Mouse (Mus musculus) right cerebral cortex, adult 18-20 months (tissue): ENCODE measurements around the gene Trip13.

Experiments used
- DNase-seq: peaks from one replicate; pipeline ENCODE4 v3.0.0; 2022; ENCODE audit warnings: mixed read lengths

The Trip13 gene

GRCm38 (mm10) chr13:73937321-73938176 lies at the start of gene Trip13, which contains the start of gene Brd9:
Gene Trip13 (minus strand): TSS chr13:73937784.
Gene Brd9 (plus strand): TSS chr13:73937811.
- DNase-seq, result peak; percentile 89

- no peak for DNase-seq
Observed at GRCm38 (mm10) chr13:73976935-73977334, 39.4 kb upstream of the Trip13 start.

- no peak for DNase-seq
Observed at GRCm38 (mm10) chr13:73974523-73974922, 36.9 kb upstream of the Trip13 start.

- DNase-seq, result peak; percentile 48
Observed at GRCm38 (mm10) chr13:73970545-73971448, 33.2 kb upstream of the Trip13 start.

- DNase-seq, result no peak
Observed at GRCm38 (mm10) chr13:73963551-73963950, 26.0 kb upstream of the Trip13 start, which contains the start of gene Zdhhc11. Gene Zdhhc11 (plus strand): TSS chr13:73963851.

GRCm38 (mm10) chr13:73961177-73961576 lies 23.6 kb upstream of the Trip13 start:
- no peak for DNase-seq

GRCm38 (mm10) chr13:73960117-73960652 lies 22.6 kb upstream of the Trip13 start:
- peak; percentile 38 for DNase-seq

GRCm38 (mm10) chr13:73955531-73955930 lies 17.9 kb upstream of the Trip13 start:
- no peak for DNase-seq

GRCm38 (mm10) chr13:73954666-73955065 lies 17.1 kb upstream of the Trip13 start:
- no peak for DNase-seq

- no peak for DNase-seq
Observed at GRCm38 (mm10) chr13:73953551-73954130, 16.1 kb upstream of the Trip13 start.

- DNase-seq, result no peak
Observed at GRCm38 (mm10) chr13:73944606-73945005, 7.0 kb upstream of the Trip13 start.

- DNase-seq, result no peak
Observed at GRCm38 (mm10) chr13:73939101-73939500, 1.5 kb upstream of the Trip13 start.

- no peak for DNase-seq
Observed at GRCm38 (mm10) chr13:73938177-73938560, 585 bp upstream of the Trip13 start.

- no peak for DNase-seq
Observed at GRCm38 (mm10) chr13:73936938-73937320, 655 bp downstream of the Trip13 start.

GRCm38 (mm10) chr13:73932201-73932600 lies 5.4 kb downstream of the Trip13 start:
- DNase-seq, result no peak

- DNase-seq, result no peak
Observed at GRCm38 (mm10) chr13:73913066-73913465, 24.5 kb downstream of the Trip13 start.

GRCm38 (mm10) chr13:73907683-73908412 lies 29.7 kb downstream of the Trip13 start:
- DNase-seq, result peak; percentile 30

GRCm38 (mm10) chr13:73907136-73907535 lies 30.4 kb downstream of the Trip13 start:
- DNase-seq, result peak; percentile 11

GRCm38 (mm10) chr13:73897561-73897960 lies 40.0 kb downstream of the Trip13 start:
- DNase-seq, result no peak

- DNase-seq, result no peak
Observed at GRCm38 (mm10) chr13:73892493-73893178, 44.9 kb downstream of the Trip13 start.

GRCm38 (mm10) chr13:73887415-73887874 lies 50.1 kb downstream of the Trip13 start:
- DNase-seq, result no peak
